Mouse (Mus musculus) layer of hippocampus, adult 9-11 months (tissue): ENCODE measurements around the gene Slc5a9.
"Not testable (repeated sequence)": the region's sequence is repeated elsewhere in the genome, so short reads cannot be mapped to it uniquely, and the experiment has no call there.

Source experiments
- DNase-seq: peaks from one replicate; pipeline ENCODE4 v3.0.0; 2022

Gene Slc5a9

GRCm38 (mm10) chr4:111902775-111903174 lies at the start of gene Slc5a9:
Gene Slc5a9, minus strand, starts transcription at chr4:111902918.
- no peak for DNase-seq

DNA sequence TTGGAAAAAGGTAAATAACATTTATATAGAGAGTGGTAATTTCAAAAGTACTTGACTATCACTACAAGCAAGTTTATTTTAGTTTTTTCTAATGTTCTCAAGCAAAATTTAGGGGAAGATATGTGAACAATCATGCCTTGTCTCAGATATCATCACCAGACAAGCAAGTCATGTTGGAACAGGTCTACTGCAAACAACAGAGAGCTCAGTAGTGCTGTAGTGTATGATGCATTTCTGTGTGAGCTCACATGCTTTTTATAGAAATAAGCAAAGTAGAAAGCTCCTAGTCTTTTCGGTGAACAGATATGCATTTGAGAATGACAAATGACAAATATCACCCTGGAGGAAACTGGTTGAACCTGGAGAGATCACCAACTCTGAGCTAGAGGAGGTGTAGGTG lies 16.4 kb upstream of the Slc5a9 start, which contains the start of gene Skint8:
TSS of gene Skint8 (plus strand) at position 301 of the 400 bp plus-strand sequence.
- no peak for DNase-seq

DNA sequence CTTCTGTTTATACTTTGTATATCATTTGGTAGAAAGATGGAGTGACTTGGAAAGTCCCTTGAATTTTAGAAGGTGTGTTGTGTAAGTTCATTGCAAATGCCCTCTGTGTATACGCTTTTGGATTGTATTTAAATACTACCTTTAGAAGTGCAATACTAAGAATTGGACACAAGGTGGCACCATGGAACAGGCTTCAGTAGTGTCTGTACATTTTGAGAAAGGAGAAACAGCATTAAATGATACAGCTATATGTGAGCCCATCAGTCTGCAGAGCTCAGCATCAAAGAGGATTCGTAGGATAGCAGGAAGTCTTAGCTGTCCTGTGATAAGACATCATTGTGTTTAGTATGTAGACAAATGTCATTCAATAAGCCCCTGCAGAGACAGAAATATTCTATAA lies 5.2 kb upstream of the Slc5a9 start:
- no peak for DNase-seq

DNA sequence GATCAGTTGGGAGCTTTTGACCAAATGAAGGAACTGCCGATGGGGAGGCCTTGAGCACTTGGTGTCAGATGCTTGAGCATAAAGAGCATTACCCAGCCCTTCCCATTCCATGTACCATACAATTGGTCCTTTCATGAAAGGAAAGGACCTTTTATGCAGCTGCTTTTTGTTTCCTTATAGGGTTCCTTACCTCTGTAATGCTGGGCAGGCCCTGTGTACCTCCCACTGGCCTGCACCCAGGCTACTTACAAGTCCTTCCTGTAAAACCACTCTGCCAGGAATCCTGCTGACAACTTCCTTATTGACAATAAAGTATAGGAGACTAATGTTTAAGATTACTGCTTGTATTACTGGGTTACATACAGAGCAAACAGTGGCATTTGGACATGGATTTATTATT lies 1.2 kb downstream of the Slc5a9 start:
- DNase-seq, result no peak

DNA sequence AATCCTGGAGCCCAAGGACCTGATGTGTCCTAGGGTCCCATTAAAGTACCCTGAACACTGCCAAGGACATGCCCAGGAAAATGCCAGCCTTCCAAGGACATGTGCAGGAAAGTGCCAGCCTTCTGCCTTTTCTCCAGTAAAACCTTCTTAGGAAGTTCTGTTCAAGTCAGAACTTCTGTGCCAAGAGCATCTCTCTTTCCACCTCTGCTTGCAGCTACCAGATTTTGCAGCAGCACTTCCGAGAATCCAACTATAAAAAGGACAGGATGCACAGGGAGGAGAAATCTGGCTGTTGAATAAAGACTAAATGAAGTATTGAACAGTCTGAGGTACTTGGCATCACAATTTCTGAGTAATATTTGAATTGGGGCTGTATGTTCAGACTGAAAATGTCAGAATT lies 2.2 kb downstream of the Slc5a9 start:
- not testable (repeated sequence) for DNase-seq

- DNase-seq, result no peak
Measured at GRCm38 (mm10) chr4:111898566-111898965, 4.2 kb downstream of the Slc5a9 start.

DNA sequence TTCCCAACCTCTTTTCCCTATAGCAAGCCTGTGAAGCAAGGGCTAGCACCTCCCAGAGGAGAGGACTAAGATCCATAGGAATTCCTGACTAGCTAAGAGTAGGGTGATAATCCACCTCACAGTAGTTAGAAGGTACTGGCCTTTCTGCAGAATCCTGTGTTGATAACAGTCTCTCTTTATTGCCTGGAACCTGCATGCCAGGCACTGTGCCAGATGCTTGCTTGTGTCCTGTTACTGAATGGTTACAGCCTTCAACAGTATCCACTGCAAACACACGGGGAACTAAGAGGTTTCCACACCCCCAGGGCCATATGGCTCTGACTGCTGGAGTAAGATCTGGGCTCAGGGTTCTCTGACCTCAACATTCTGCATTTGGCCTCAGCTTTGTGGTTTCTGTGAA lies 5.0 kb downstream of the Slc5a9 start:
- DNase-seq, result no peak

- no peak for DNase-seq
Measured at GRCm38 (mm10) chr4:111892138-111892537, 10.6 kb downstream of the Slc5a9 start.

- DNase-seq, result peak; percentile 60
Measured at GRCm38 (mm10) chr4:111886607-111887006, 16.1 kb downstream of the Slc5a9 start.

- peak; percentile 39 for DNase-seq
Measured at GRCm38 (mm10) chr4:111886018-111886417, 16.7 kb downstream of the Slc5a9 start.

DNA sequence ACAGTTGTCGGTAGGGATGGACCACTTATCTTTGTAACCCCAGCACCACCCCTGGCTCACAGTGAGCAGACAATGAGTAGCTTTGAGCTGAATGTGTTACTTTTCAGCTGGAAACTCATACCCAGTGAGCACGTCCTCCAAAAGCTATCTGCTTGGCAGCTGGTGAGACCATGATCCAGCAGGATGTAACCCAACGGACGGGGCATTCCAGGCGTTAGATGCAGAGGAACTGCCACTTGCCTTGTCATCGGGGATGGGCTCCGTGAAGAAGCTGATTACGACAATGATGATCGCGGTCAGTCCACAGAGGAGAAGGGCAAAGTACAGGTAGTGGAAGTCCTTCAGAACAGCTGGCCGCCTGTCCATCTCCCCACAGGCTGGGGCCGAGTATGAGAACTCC lies 19.2 kb downstream of the Slc5a9 start:
- no peak for DNase-seq

DNA sequence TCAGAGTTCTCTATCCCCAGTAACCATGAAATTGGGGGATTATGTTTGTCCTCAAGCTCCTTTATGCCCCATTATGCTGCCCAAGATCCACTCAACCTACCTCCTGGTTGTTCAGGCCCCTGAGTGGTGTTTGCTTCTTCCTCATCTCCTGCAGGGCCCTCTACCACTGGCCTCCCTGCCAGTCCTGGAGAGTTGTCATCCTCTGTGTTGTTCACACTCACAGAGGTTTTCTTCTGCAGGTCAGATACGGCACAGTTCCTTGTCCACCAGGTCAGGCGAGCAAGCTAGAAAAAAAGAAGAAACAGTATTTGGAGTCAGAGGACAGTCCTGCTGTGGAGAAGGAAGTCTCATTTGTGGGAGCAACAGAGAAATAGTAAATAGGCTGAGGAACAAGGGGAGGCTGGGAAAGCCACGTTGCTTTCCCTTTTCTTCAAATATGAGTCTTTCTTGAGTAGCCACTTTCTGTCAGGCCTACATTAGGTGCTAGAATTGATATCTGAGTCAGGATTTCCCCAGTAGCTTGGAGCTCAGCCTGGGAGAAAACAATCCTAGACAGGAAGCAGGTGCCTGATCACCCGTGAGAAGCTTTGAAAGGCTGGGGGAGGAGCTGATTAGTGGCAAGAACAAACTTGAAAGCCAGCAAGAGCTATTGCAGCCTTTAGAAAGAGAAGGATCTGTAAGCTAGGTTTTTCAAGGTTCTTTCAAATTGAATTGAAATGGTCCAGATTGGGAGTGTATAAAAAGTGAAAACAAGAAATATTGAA lies 22.4 kb downstream of the Slc5a9 start:
- no peak for DNase-seq

DNA sequence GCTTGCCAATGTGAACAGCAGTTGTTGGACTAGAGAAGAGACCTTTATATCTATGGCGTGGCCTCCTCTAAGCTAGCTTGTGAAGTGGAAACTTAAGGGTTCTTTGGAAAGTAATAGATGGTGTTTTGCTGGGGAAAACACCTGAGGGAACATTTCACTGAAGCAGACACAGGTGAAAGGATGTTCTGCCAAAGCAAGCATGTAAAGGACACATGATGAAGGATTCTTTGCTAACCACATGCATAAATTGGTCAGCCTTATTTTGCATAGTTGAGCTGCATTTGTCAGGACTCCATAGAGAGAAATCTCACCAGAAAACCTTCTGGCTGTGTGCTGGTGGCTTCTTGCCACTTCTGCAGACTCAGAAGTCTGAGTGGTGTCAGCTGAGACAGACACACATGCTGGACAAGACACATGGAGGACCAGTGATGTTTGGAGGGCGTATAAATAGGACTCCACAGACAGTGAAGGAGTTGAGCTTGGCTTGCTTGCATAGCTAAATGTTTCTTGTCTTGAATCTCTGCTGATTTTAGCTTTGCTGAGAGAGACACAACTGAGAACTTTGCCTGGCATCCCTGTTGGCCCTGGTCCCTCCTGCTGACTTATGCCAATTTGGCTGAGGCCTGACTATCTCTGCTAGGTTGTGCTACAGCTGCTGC lies 34.8 kb downstream of the Slc5a9 start:
- no peak for DNase-seq

DNA sequence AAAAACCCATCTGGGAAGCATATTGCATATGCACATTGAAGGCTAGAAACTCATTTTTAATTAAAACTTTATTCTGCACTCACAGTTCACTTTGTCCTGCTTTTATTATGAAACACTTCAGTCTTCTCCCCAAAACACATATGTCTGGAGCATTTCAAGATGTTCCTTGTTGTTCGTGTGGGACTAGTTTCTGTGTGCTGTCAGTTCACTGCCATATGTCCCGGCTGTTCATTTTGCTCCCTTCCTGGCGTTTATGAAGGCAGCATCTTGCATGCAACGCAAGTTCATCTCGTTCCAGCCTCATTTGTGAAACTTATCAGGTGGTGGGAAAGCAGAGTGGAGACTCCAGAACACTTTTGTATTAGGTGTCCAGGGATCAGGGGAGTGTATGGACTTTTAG lies 36.0 kb downstream of the Slc5a9 start:
- DNase-seq, result peak; percentile 73

DNA sequence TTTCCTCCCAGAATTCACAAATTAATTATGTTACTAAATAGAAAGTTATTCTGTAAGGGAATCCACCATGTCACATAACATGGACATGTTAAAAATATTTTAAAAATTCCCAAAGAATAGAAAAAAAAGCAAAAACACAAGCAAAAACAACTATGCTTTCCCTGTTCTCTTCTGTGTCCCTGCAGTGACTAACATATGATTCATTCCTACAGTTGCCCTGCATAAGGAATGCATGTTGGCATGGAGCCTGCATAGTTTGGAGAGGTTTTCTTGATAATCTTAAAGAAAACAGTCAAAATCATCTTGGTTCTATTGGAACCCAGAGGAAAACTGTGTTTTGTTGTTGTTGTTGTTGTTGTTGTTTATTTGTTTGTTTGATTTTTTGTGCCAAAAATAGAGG lies 50.1 kb downstream of the Slc5a9 start:
- DNase-seq, result no peak

GRCm38 (mm10) chr4:111838882-111839281 lies 63.8 kb downstream of the Slc5a9 start:
- no peak for DNase-seq
